Mouse (Mus musculus) embryonic fibroblast, embryonic 13.5 days (primary cell): ENCODE results near the gene Kif28. TPM values are rescaled to one million over a fixed set of nuclear protein-coding genes. Genes with fewer than 3 reads are reported as not detected.
"Not testable (repeated sequence)": the region's sequence is repeated elsewhere in the genome, so short reads cannot be mapped to it uniquely, and the experiment has no call there.

Experiments
- H3K27ac ChIP-seq: 2 replicates; pipeline ENCODE4 v1.5.1; 2012; ENCODE audit warnings: low read length, control low read depth, inconsistent platforms; ENCODE audit not compliant: insufficient read depth
- H3K4me1 ChIP-seq: 2 replicates; pipeline ENCODE4 v1.6.1; 2011; ENCODE audit warnings: low read length; ENCODE audit not compliant: control insufficient read depth, insufficient read depth
- H3K4me3 ChIP-seq: 2 replicates; pipeline ENCODE4 v1.5.1; 2011; ENCODE audit warnings: mild to moderate bottlenecking, control low read depth, low read length; ENCODE audit not compliant: insufficient read depth
- CTCF ChIP-seq: IDR thresholded peaks from 2 replicates; pipeline ENCODE4 v1.5.1; 2011; ENCODE audit warnings: mild to moderate bottlenecking, control low read depth, low read length, moderate library complexity, borderline replicate concordance; ENCODE audit not compliant: insufficient read depth
- POLR2A ChIP-seq: IDR thresholded peaks from 2 replicates; pipeline ENCODE4 v1.6.1; 2011; ENCODE audit warnings: low read depth, mild to moderate bottlenecking, control low read depth, low read length, moderate library complexity
- polyA plus RNA-seq: library from polyadenylated mRNA; stranded (reverse); fragments of >200 nt; gene quantifications from 2 replicates; pipeline ENCODE4 v1.2.4, GENCODE M21; 2011; ENCODE audit warnings: low read depth; ENCODE audit not compliant: missing spikeins, insufficient read length

Kif28 gene
- polyA plus RNA-seq, 1 experiment = not detected

DNA sequence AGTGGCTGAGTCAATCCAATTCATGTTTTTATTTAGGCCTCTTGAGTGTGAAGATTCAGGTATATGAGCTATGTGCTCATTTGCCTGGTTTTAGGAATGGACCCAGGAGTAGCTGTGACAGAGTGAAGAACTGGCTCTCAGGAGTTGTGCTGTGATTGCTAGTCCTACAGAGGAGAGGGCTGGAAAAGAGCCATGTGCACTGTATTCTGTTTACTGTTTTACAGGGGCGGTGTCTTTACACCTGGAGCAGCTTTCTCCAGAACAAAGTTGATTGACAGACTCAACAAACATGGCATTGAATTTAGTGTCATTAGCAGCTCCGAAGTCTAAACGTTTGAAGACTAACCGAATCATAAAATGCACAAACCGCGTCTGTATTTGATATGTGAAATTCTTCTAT is 58.7 kb downstream of the Kif28 start:
- Histone ChIP-seq H3K4me1 (no peaks in the 10 kb centered on the region), H3K27ac (no peak overlapping the region), H3K4me3 (no peak overlapping the region)
- TF ChIP-seq POLR2A (no peak), CTCF (no peak)

DNA sequence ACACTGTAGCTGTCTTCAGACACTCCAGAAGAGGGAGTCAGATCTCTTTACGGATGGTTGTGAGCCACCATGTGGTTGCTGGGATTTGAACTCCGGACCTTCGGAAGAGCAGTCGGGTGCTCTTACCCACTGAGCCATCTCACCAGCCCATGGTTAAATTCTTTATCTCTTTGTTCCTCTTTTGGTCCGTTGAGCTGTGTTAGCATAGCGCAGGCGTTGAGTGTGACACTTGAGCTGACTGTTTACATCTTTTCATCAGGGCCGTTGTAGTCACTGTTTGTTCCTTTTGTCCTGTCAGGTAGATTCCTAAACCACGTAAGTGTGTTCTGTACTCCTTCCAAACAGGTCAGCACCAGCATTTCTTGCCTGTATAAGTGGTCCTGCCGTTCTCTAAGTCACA is 62.3 kb downstream of the Kif28 start:
- H3K4me3 ChIP-seq = not testable (repeated sequence)

DNA sequence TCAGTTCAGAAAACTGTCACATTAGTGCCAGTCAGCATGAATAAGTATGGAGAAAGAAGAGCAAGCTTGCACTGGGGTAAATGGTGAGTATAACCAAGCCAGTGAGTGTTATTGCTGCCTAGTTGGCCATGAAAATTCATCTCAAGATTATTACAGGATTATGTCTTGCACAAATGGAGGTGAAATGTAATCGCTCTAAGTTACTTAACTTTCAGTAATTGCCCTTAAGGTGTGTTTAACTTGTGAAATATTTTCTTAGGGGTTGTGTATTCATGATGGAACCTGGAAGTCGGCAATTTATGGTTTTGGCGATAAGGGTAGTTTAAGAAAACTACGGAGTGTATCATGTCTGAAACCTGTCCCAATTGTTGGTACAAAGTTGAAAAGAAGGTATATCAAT is 65.7 kb downstream of the Kif28 start:
- no peaks in the 10 kb centered on the region for H3K4me1 ChIP-seq
- H3K27ac ChIP-seq = no peak overlapping the region
- TF ChIP-seq POLR2A = no peak
- TF ChIP-seq CTCF = no peak
- H3K4me3 ChIP-seq = no peak overlapping the region

More for the DNA sequence above, 62.3 kb downstream of the Kif28 start:
- not testable (repeated sequence) for H3K27ac ChIP-seq, H3K4me1 ChIP-seq

DNA sequence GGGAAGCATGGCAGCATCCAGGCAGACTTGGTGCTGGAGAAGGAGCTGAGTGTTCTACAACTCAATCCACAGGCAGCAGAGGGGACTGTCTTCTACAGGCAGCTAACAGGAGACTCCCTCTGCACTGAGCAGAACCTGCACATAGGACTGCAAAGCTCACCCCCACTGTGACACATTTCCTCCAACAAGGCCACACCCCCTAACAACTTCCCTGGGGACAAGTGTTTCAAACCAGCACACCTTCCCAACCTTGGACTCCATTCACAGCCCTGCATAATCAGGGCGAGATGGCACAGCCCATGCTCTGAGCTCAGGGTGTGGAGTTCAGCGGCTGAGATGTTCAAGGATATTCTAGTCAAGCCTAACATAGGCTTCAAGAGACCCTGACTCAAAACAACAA is 68.0 kb downstream of the Kif28 start:
- H3K27ac ChIP-seq = no peak overlapping the region
- H3K4me1 ChIP-seq = no peaks in the 10 kb centered on the region
- TF ChIP-seq CTCF = no peak
- TF ChIP-seq POLR2A = no peak
- H3K4me3 ChIP-seq = no peak overlapping the region

DNA sequence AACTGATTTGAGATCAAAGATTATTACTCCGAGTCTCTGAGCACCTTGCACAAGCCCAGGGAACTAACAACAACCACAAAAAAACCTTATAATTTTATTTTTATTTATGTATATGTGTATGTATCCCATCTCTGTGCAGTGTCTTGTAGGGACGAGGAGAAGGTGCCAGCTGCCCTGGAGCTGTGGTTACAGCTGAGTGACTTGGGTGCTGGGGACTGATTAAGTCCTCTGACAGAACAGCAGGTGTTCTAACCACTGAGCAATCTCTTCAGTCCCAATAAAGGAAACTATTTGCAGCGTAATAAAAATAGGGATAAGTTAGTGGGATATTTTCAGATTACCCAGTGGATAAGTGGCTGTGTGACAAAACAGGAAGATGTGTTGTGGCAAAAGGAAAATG is 70.7 kb downstream of the Kif28 start:
- Histone ChIP-seq H3K4me1 (no peaks in the 10 kb centered on the region), H3K4me3 (no peak overlapping the region), H3K27ac (no peak overlapping the region)
- TF ChIP-seq POLR2A = no peak
- no peak for TF ChIP-seq CTCF

DNA sequence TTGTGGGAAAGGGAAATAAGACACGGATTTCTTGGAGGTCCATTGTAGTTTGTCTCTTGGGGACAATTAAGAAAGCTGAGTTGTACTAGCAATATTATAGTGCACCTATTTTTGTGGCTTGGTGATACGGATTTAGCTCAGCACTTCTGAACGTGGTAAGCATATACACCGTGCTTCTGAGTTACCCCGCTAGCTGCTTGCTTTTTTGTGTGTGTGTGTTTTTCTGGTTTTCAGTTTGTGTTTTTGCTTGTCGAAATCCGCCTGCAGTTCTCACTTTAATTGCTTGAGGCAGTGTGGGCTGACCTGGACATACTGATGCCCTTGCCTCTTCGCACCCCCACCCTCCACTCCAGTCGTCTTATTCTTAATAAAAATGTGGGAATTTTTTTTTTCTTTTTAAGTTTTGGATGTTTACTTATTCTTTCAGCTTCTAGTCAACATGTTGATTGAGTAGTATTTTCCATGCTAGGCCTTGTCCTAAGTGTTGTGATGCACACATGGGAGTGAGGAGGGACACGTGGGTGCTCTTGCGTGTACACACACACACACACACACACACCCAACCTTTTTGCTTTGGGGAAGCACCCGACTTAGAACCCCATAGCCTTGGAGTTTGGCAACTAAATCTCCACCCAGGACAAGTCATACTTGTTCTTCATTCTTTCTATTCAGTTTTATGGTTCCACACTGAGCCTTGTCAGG is 76.1 kb downstream of the Kif28 start:
- H3K4me3 ChIP-seq = peak overlapping the region; percentile 76
- TF ChIP-seq POLR2A (no peak), CTCF (no peak)
- no peaks in the 10 kb centered on the region for H3K4me1 ChIP-seq
- no peak overlapping the region for H3K27ac ChIP-seq

DNA sequence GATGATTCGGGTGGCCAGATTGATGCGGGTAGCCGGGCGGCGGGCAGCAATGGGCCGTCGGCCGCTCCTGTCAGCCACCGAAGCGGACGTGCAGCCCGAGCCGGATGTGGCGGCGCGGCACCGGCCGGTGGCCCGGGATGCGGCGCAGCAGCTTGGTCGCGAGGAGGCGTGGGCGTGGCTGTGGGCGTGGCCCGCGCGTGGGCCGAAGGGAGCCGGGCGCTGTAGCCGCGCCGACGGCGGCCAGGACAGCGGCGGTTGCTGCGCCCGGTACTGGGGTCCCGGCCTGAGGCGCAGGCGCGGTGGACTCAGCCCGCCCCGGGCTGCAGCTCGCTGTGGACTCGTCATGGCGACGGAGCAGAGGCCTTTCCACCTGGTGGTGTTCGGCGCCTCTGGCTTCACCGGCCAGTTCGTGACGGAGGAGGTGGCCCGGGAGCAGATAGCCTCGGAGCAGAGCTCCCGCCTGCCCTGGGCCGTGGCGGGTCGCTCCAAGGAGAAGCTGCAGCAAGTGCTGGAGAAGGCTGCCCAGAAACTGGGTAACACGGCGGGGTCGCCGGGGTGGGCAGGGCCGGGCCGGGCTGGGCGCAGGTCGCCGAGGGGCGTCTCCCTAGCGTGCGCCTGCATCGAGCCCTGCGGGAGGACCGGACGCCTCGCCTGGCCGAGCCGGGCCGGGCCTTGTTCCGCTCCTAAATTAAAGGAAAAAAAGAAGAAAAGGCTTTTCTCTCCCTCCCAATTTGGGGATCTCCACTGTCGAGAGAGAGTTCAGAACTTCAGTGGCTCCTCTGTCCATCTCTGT is 76.9 kb downstream of the Kif28 start, which contains the start of gene Sccpdh:
Gene Sccpdh (plus strand): TSS at position 198 of the 793 bp plus-strand sequence.
- Histone ChIP-seq H3K4me3 (peak within 1 kb of the TSS; percentile 76), H3K27ac (no peak within 1 kb of the TSS), H3K4me1 (no peaks in the 10 kb centered on the region)
- TF ChIP-seq CTCF (no peak), POLR2A (peak; percentile 70)

DNA sequence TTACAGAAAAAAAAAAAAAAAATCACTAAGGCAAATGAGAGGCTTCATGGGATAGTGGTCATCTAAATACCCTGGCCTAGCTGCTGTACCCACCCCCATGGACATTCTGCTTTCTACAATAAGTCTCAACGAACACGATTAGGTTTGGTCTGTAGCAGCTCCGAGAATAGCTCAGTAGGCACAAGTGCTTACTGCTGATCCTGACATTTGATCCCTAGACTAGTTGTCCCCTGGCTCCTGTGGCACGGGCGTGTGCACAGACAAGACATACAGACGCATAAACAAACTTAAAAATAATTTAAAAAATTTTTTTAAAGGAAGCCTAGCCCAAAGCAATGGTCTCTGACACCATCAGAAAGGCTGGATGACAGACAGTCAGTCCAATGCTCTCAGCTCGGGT is 77.6 kb downstream of the Kif28 start:
- Histone ChIP-seq H3K4me1 (no peaks in the 10 kb centered on the region), H3K27ac (no peak overlapping the region), H3K4me3 (peak overlapping the region; percentile 76)
- TF ChIP-seq CTCF = no peak

DNA sequence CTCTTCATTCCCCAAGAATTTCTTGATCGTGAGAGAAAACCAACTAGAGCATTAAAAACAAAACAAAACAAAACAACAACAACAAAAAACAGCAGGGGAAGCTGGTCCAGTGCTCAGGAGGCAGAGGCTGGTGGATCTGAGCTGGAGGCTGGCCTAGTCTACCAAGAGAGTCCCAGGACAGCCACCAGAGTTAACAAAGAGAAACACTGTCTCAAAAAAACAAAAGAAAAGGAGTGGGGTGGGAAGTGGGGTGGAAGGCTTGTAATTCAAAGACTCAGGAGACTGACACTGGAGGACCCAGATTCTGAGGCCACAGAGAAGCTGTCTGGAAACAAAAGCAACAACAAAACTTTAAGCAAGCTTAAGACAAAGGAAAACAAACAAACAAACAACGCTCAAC is 78.1 kb downstream of the Kif28 start:
- no peak overlapping the region; the same call in 1 of the 2 replicates for H3K4me3 ChIP-seq
- no peak for TF ChIP-seq POLR2A
- no peak for TF ChIP-seq CTCF
- no peaks in the 10 kb centered on the region for H3K4me1 ChIP-seq
- H3K27ac ChIP-seq = no peak overlapping the region

DNA sequence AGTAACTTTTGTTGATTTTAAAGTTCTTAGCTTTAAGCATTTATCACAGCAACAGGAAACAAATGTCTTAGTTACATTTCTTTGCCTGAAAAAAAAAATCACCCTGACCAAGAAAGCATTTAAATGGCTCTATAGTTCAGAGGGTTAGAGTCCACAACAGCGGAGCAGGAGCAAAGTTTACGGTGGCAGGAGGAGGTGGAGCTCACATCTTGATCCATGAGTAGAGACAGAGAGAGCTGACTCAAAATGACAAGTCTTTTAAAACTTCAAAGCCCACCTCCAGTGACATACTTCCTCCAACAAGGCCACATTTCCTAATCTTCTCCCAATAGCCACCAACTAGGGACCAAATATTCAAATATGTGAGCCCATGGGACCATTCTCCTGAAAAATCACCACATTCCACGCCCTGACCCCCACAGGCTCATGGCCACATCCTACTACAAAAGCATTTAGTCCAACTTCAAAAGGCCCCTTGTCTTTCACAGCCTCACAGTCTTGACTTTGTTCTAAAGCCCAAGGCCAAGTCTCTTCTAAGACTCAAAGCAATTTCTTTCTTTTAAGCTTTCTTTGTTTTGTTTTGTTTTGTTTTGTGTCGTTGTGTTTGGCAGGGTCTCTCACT is 80.7 kb downstream of the Kif28 start:
- TF ChIP-seq CTCF = no peak
- no peak for TF ChIP-seq POLR2A
- Histone ChIP-seq H3K4me1 (no peaks in the 10 kb centered on the region), H3K4me3 (no peak overlapping the region), H3K27ac (no peak overlapping the region)

DNA sequence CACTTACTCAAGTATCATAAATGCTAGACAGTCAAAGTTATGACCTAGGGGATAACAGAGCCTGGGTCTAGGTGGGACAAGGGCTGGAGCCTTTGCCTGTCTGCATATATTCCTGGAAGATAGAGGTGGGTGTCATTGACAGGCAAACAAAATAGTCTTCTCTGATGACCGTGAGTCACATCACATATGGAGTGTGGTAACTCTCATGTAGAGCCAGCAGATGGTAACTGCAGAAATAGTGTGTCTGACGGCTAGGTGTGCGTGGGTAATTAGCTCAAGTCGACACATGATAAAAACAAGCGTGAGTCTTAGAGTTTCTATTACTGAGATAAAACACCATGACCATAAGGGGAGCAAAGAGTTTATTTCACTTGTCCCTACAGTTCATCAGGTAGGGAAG is 82.0 kb downstream of the Kif28 start:
- TF ChIP-seq POLR2A = no peak
- TF ChIP-seq CTCF = no peak
- Histone ChIP-seq H3K4me3 (no peak overlapping the region), H3K4me1 (no peaks in the 10 kb centered on the region), H3K27ac (no peak overlapping the region)
